12 mouse cellular contexts compared by ENCODE assay signal in genomic region chr6:29536651-29537193, GRCm38 (mm10). TPM values are rescaled to one million over a fixed set of nuclear protein-coding genes. Genes with fewer than 3 reads are reported as not detected.
A peak's percentile ranks its signal among the peaks of the same experiment; 100 is the strongest.
DNase-seq lines count a peak whose midpoint lies in the region; ATAC-seq lines count a peak whose summit lies in the region.
"Had no signal": no experiment of that assay in that cellular context is flagged by ENCODE, and none has a peak within 500 bp of the region (broad histone marks: within the 10 kb centered on the region; RNA-seq: fewer than 3 reads in every experiment).

No protein-coding gene starts in this region.

- H3K4me1 ChIP-seq in heart, embryonic 12.5 days (replicated peaks) = peaks cover 10% of the 10 kb centered on the region
- H3K4me1 ChIP-seq in neural tube, embryonic 15.5 days = no peaks in the 10 kb centered on the region
- no peaks in the 10 kb centered on the region for H3K4me1 ChIP-seq in embryonic facial prominence, embryonic 13.5 days
- H3K4me1 ChIP-seq: embryonic facial prominence, embryonic 12.5 days; liver, embryonic 15.5 days; neural tube, embryonic 13.5 days had no signal

- no peak overlapping the region for H3K9ac ChIP-seq in heart, embryonic 12.5 days
- no peak overlapping the region for H3K9ac ChIP-seq in neural tube, embryonic 15.5 days (replicated peaks)
- 0 out of 2 replicates have a peak overlapping the region, but pooled peaks have one; percentile 7 for H3K9ac ChIP-seq in embryonic facial prominence, embryonic 13.5 days
- H3K9ac ChIP-seq: embryonic facial prominence, embryonic 12.5 days; liver, embryonic 15.5 days; neural tube, embryonic 13.5 days had no signal

- no peaks in the 10 kb centered on the region for H3K27me3 ChIP-seq in heart, embryonic 12.5 days (replicated peaks)
- 0 out of 2 replicates have a peak, but pooled peaks cover under 1% of the 10 kb centered on the region for H3K27me3 ChIP-seq in neural tube, embryonic 15.5 days (replicated peaks)
- no peaks in the 10 kb centered on the region for H3K27me3 ChIP-seq in embryonic facial prominence, embryonic 13.5 days
- H3K27me3 ChIP-seq in splenic B cell, adult 2 months (ENCODE audit: control insufficient read depth, insufficient read depth, low read length, poor library complexity, severe bottlenecking) = no peaks in the 10 kb centered on the region
- H3K27me3 ChIP-seq: embryonic facial prominence, embryonic 12.5 days; liver, embryonic 15.5 days had no signal

- ATAC-seq in heart, embryonic 12.5 days (ENCODE audit: insufficient number of reproducible peaks, low FRiP score) = no peak
- peak; percentile 46; the same call in 1 of the 2 replicates for ATAC-seq in neural tube, embryonic 15.5 days (ENCODE audit: low FRiP score)
- no peak for ATAC-seq in embryonic facial prominence, embryonic 13.5 days (ENCODE audit: insufficient number of reproducible peaks, insufficient read depth, low FRiP score, low TSS enrichment, low read depth)

- WGBS in heart, embryonic 12.5 days = 64% methylated on average over 4 of the region's 4 CpGs
- WGBS in neural tube, embryonic 15.5 days = 71% methylated on average over 4 of the region's 4 CpGs
- WGBS in embryonic facial prominence, embryonic 13.5 days = 60% methylated on average over 4 of the region's 4 CpGs

- H3K4me2 ChIP-seq in heart, embryonic 12.5 days = no peak overlapping the region
- H3K4me2 ChIP-seq in neural tube, embryonic 15.5 days = no peak overlapping the region
- no peak overlapping the region for H3K4me2 ChIP-seq in embryonic facial prominence, embryonic 13.5 days
- H3K4me2 ChIP-seq: embryonic facial prominence, embryonic 12.5 days; liver, embryonic 15.5 days; neural tube, embryonic 13.5 days had no signal

- peaks cover 40% of the 10 kb centered on the region for H3K36me3 ChIP-seq in heart, embryonic 12.5 days
- H3K36me3 ChIP-seq in neural tube, embryonic 15.5 days = peaks cover 9% of the 10 kb centered on the region
- H3K36me3 ChIP-seq in embryonic facial prominence, embryonic 13.5 days = peaks cover 23% of the 10 kb centered on the region
- peaks cover 26% of the 10 kb centered on the region for H3K36me3 ChIP-seq in splenic B cell, adult 2 months (ENCODE audit: control insufficient read depth, insufficient read depth, low read length, poor library complexity, severe bottlenecking)

- H3K27ac ChIP-seq in heart, embryonic 12.5 days (ENCODE audit: poor library complexity, severe bottlenecking) = no peak overlapping the region
- no peak overlapping the region for H3K27ac ChIP-seq in neural tube, embryonic 15.5 days (replicated peaks)
- no peak overlapping the region for H3K27ac ChIP-seq in embryonic facial prominence, embryonic 13.5 days
- H3K27ac ChIP-seq: embryonic facial prominence, embryonic 12.5 days; liver, embryonic 15.5 days; neural tube, embryonic 13.5 days had no signal

- DNase-seq in heart, postnatal 10 days = peak; percentile 48 to 51
- no peak for DNase-seq in neural tube, embryonic 10.5 days (ENCODE audit: extremely low spot score, low spot score)
- peak; percentile 80 for DNase-seq in splenic B cell, adult 2 months (ENCODE audit: low read depth, low spot score)
- no peak for DNase-seq in right cerebral cortex, adult 18-20 months
- DNase-seq: kidney, postnatal 4 days; thymus, adult 18-20 months had no signal

- no peak overlapping the region for H3K4me3 ChIP-seq in heart, embryonic 12.5 days
- no peak overlapping the region for H3K4me3 ChIP-seq in neural tube, embryonic 15.5 days (replicated peaks)
- no peak overlapping the region for H3K4me3 ChIP-seq in embryonic facial prominence, embryonic 13.5 days
- H3K4me3 ChIP-seq: embryonic facial prominence, embryonic 12.5 days; liver, embryonic 15.5 days; neural tube, embryonic 13.5 days had no signal

- intact Hi-C loops in heart, postnatal 10 days (cut with DNase I) = no loop called here

- no peaks in the 10 kb centered on the region for H3K9me3 ChIP-seq in heart, embryonic 12.5 days (replicated peaks)
- no peaks in the 10 kb centered on the region for H3K9me3 ChIP-seq in neural tube, embryonic 15.5 days (replicated peaks)
- H3K9me3 ChIP-seq in embryonic facial prominence, embryonic 13.5 days = no peaks in the 10 kb centered on the region
- H3K9me3 ChIP-seq: embryonic facial prominence, embryonic 12.5 days; liver, embryonic 15.5 days; neural tube, embryonic 13.5 days had no signal

RNA-seq across cellular contexts. Expression of gene Irf5, which starts 10.3 kb away (rescaled TPM):
- 1 to 10 TPM; 3.4 to 4.7 TPM for total RNA-seq in heart, postnatal 10 days (2021)
- 11.2 and 12.5 TPM in 2 replicates for polyA plus RNA-seq in heart, embryonic 12.5 days (2016; fragmentation: Nextera tagmentation; extraction: Ambion mirVana)
- polyA plus RNA-seq in neural tube, embryonic 15.5 days (2015; fragmentation: Nextera tagmentation; extraction: Ambion mirVana) = 2.7 and 4.9 TPM in 2 replicates
- polyA plus RNA-seq in embryonic facial prominence, embryonic 13.5 days (2015; fragmentation: Nextera tagmentation; extraction: Ambion mirVana) = 3.6 and 4.6 TPM in 2 replicates

RNA-seq across cellular contexts. Expression of gene Kcp, which starts 29.0 kb away (rescaled TPM):
- 10 to 100 TPM; 18.9 to 19.9 TPM for total RNA-seq in heart, postnatal 10 days (2021)
- polyA plus RNA-seq in heart, embryonic 12.5 days (2016; fragmentation: Nextera tagmentation; extraction: Ambion mirVana) = 10.6 and 15.4 TPM in 2 replicates
- polyA plus RNA-seq in neural tube, embryonic 15.5 days (2015; fragmentation: Nextera tagmentation; extraction: Ambion mirVana) = 19.0 and 21.5 TPM in 2 replicates
- 37.9 and 44.7 TPM in 2 replicates for polyA plus RNA-seq in embryonic facial prominence, embryonic 13.5 days (2015; fragmentation: Nextera tagmentation; extraction: Ambion mirVana)

Comparison
In these comparisons a context has a peak if more than half of its experiments do, and no peak if none do; other contexts are left out.
1. DNase-seq: peak in heart, postnatal 10 days (2 of 2) and splenic B cell, adult 2 months (single experiment); none in neural tube, embryonic 10.5 days (single experiment) and right cerebral cortex, adult 18-20 months (single experiment).